Mouse (Mus musculus) ES-E14 (cell line): ENCODE measurements around the gene Pfkm. TPM values are rescaled to one million over a fixed set of nuclear protein-coding genes. Genes with fewer than 3 reads are reported as not detected.

Experiments
- DNase-seq: peaks from one replicate; pipeline ENCODE4 v3.0.0-alpha.2; 2013; ENCODE audit warnings: low read depth, low spot score
- H3K27ac ChIP-seq: 2 replicates; pipeline ENCODE4 v1.5.1; 2012; ENCODE audit warnings: low read depth, mild to moderate bottlenecking, low read length, moderate library complexity, mixed read lengths; ENCODE audit not compliant: poor library complexity, insufficient read depth, severe bottlenecking
- H3K36me3 ChIP-seq: 2 replicates; pipeline ENCODE4 v1.6.1; 2012; ENCODE audit warnings: mild to moderate bottlenecking, low read length, moderate library complexity, mixed read lengths; ENCODE audit not compliant: control insufficient read depth, poor library complexity, insufficient read depth, severe bottlenecking
- H3K4me1 ChIP-seq, 2 experiments: fragments of 150-350 bp in 1 of 2; sonication (generic) in 1 of 2; 2 replicates each; pipeline ENCODE4 v1.6.1; 2012; ENCODE audit warnings: low read length in 2 of 2, mild to moderate bottlenecking in 1 of 2, mixed read lengths in 1 of 2; ENCODE audit not compliant: control insufficient read depth in 2 of 2, insufficient read depth in 2 of 2, poor library complexity in 1 of 2
- H3K4me3 ChIP-seq, 2 experiments: fragments of 150-350 bp in 1 of 2; sonication (generic) in 1 of 2; 2 replicates each; pipeline ENCODE4 v1.5.1; 2012; ENCODE audit warnings: low read length in 2 of 2, low read depth in 1 of 2, mild to moderate bottlenecking in 1 of 2, mixed read lengths in 1 of 2; ENCODE audit not compliant: insufficient read depth in 1 of 2, poor library complexity in 1 of 2, severe bottlenecking in 1 of 2
- H3K9ac ChIP-seq: 2 replicates; pipeline ENCODE4 v1.6.1; 2012; ENCODE audit warnings: low read depth, mild to moderate bottlenecking, low read length, mixed read lengths; ENCODE audit not compliant: poor library complexity, insufficient read depth, severe bottlenecking
- H3K9me3 ChIP-seq: fragments of 150-350 bp; sonication (generic); 2 replicates; pipeline ENCODE4 v1.6.1; 2012; ENCODE audit warnings: low read depth, mild to moderate bottlenecking, low read length; ENCODE audit not compliant: control insufficient read depth, insufficient read depth
- CHD2 ChIP-seq: IDR thresholded peaks from 2 replicates; pipeline ENCODE4 v1.6.1; 2014; ENCODE audit warnings: mild to moderate bottlenecking, low read depth, low read length, inconsistent platforms
- HCFC1 ChIP-seq: IDR thresholded peaks from 2 replicates; pipeline ENCODE4 v1.6.1; 2012; ENCODE audit warnings: low read length, inconsistent platforms, borderline replicate concordance; ENCODE audit not compliant: insufficient read depth
- MAFK ChIP-seq: IDR thresholded peaks from 2 replicates; pipeline ENCODE4 v1.6.1; 2014; ENCODE audit warnings: mild to moderate bottlenecking, low read depth, low read length, inconsistent platforms; ENCODE audit not compliant: insufficient read depth
- ZC3H11A ChIP-seq: IDR thresholded peaks from 2 replicates; pipeline ENCODE4 v1.6.1; 2012; ENCODE audit warnings: low read depth, mild to moderate bottlenecking, inconsistent platforms, low read length, borderline replicate concordance
- ZNF384 ChIP-seq: IDR thresholded peaks from 2 replicates; pipeline ENCODE4 v1.6.1; 2012; ENCODE audit warnings: low read depth, low read length, inconsistent platforms
- in situ Hi-C, 2 experiments: fragments of 600-800 bp; cut with MboI; formaldehyde crosslinking; loops; one replicate each; pipeline ENCODE4 v1.15.1; 2025; ENCODE audit warnings: low sequenced_read_pairs in 2 of 2, inconsistent platforms in 1 of 2; ENCODE audit not compliant: unreplicated experiment in 2 of 2
- total RNA-seq: library from RNA; depleted of rRNA; stranded (reverse); fragments of 300-350 nt; gene quantifications from 2 replicates; pipeline ENCODE4 v1.2.3, GENCODE M21; 2012; rRNA removed

The Pfkm gene
- total RNA-seq, 1 experiment = 18.5 TPM

DNA sequence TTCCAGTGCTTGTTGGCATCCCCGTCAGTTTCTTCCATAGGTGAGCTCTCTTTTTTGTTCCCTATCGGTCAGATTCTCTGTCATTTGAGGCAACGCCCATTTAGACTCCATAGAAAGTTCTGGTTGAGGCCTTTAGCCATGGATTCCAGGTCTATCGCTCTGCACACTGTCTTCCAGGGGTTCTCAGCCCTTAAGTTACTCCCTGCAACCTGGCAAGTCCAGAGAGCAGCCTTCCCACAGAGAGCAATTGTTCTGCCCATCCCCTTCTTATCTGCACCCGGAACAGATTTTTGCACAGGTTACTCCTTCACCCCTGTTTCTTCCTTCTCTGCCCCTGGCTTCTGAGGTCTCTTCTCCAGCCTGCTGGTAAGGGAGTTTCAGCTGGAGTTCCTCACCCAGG, 79.7 kb downstream of the Pfkm start:
- TF ChIP-seq HCFC1 (no peak), MAFK (no peak), ZNF384 (no peak)
- in situ Hi-C loops = no loop called here
- DNase-seq = no peak
- Histone ChIP-seq H3K36me3 (no peaks in the 10 kb centered on the region), H3K9ac (no peak overlapping the region), H3K9me3 (no peaks in the 10 kb centered on the region), H3K4me1 (peaks cover 0 to 6% of the 10 kb centered on the region in 2 experiments; a peak in 1 of 4 replicates), H3K4me3 (no peak overlapping the region), H3K27ac (no peak overlapping the region)

DNA sequence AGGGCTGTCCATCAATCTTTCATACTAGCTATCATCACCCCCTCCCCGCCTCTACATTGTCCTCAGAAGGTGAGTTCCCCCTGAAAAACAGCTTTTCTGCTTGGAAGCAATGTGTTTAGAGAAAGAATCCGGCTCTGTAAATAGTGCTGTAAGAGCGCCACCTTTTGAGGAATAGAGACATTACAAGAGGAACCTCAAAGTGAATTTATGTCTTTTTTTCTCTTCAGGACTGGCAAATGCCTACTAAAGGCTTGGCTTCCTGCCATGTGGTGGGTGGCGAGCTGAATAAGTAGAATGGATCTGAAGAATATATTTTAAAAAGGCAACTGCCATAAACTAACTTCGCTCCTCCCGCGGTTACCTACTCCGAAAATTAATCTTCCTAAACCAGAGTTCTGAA, 81.4 kb downstream of the Pfkm start:
- Histone ChIP-seq H3K9me3 (no peaks in the 10 kb centered on the region), H3K36me3 (no peaks in the 10 kb centered on the region), H3K27ac (no peak overlapping the region), H3K4me1 (no peaks in the 10 kb centered on the region), H3K4me3 (no peak overlapping the region), H3K9ac (no peak overlapping the region)
- in situ Hi-C loops = no loop called here
- peak; percentile 51 for DNase-seq
- no peak for TF ChIP-seq ZNF384
- TF ChIP-seq CHD2 = no peak
- TF ChIP-seq HCFC1 = no peak
- no peak for TF ChIP-seq MAFK
- TF ChIP-seq ZC3H11A = no peak

DNA sequence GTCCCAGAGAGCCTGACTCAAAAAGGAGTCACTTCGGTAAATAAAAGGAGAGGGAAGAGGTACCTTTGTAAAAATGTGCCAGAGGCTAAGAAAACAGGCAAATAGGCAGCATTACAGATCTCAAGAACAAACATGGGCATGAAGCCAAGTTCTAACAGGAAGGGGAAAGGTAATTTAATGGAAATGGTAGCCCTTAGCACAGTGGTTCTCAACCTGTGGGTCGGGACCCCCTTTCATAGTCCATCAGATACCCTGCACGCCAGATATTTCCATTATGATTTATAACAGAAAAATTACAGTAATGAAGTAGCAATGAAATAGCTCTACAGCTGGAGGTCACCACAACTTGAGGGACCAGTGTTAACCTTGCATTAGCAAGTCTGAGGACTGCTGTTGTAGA, 84.9 kb downstream of the Pfkm start:
- TF ChIP-seq ZNF384 (no peak), CHD2 (no peak), HCFC1 (no peak), MAFK (no peak), ZC3H11A (no peak)
- Histone ChIP-seq H3K4me3 (no peak overlapping the region), H3K27ac (no peak overlapping the region), H3K9ac (no peak overlapping the region), H3K9me3 (no peaks in the 10 kb centered on the region), H3K4me1 (0 out of 4 replicates have a peak, but pooled peaks cover 0 to 2% of the 10 kb centered on the region in 2 experiments), H3K36me3 (no peaks in the 10 kb centered on the region)
- DNase-seq = no peak
- in situ Hi-C loops = no loop called here

DNA sequence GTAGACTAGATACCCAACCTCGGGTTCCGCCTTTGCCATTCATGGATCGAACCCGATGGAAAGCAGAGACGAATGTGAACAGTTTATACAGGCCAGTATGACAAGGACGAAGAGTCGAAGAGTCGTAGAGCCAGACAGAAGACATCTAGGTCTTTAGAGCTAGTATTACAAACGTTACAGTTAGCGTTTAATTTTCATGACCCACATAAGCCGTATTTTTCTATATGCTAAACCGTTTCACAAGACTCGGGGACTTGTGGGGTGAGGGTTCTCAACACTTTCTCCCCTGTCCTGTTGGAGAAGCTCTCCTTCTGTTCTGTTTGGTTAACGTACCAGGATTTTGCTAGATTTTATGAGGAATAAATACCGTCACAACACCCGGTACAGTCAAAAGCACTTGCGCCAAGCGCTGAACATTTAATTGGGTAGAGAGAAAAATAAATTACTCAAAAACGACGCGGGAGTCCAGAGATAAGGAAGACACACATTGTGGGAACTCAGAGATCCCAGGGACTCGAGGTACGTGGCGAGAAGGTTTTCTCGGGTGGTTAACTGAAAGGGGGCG, 88.3 kb downstream of the Pfkm start:
- DNase-seq = no peak
- Histone ChIP-seq H3K9ac (peak overlapping the region; percentile 53; the same call in 1 of the 2 replicates), H3K4me1 (0 out of 4 replicates have a peak, but pooled peaks cover 0 to 2% of the 10 kb centered on the region in 2 experiments), H3K9me3 (no peaks in the 10 kb centered on the region), H3K27ac (no peak overlapping the region), H3K4me3 (peak overlapping the region; percentile 49 to 78), H3K36me3 (no peaks in the 10 kb centered on the region)
- in situ Hi-C loops = no loop called here
- no peak for TF ChIP-seq ZNF384
- TF ChIP-seq MAFK = no peak
- TF ChIP-seq HCFC1 = no peak
- TF ChIP-seq CHD2 = no peak
- no peak for TF ChIP-seq ZC3H11A

DNA sequence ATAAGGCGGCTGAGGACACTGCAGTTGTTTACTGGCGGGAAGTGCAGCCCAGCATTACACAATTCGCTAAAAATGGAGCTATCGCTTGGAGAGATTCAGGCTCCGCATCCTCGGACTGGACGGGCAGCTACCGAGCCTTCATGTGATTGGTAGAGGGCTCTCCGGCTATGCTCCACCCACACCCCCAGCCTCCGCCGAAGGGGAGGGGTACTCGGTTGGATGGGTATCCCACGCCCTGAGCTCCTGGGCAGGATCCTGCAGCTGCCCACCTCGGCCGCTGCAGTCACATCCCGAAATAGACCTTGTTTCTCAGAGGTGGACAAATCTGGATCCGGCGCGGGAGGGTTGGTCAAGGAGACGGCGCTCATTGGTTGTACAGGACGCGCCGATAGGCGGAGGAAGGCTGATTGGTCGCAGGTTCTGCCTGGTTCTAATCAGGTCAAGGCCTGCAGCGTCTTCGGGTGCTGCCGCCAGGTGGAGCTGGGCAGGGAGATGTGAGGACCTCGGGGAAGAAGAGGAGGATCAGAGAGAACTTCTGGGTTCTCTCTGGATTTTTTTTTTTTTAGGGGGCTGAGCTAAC, 88.8 kb downstream of the Pfkm start:
- Histone ChIP-seq H3K4me1 (0 out of 4 replicates have a peak, but pooled peaks cover 0 to 2% of the 10 kb centered on the region in 2 experiments), H3K4me3 (peak overlapping the region; percentile 49 to 78), H3K9ac (peak overlapping the region; percentile 53; the same call in 1 of the 2 replicates), H3K27ac (no peak overlapping the region), H3K9me3 (no peaks in the 10 kb centered on the region), H3K36me3 (no peaks in the 10 kb centered on the region)
- in situ Hi-C loops = no loop called here
- no peak for TF ChIP-seq HCFC1
- peak; percentile 55; the same call in 1 of the 2 replicates for TF ChIP-seq ZC3H11A
- no peak for TF ChIP-seq MAFK
- TF ChIP-seq ZNF384 = peak; percentile 78
- peak; percentile 88 for DNase-seq

Other genes with a start within 250 kb of the Pfkm start
- 4.4 and 7.4 TPM in 2 replicates for gene Hdac7, start 248.1 kb upstream of the Pfkm start, total RNA-seq
- 0.11 and 0.22 TPM in 2 replicates for gene Vdr, start 182.0 kb upstream of the Pfkm start, total RNA-seq
- 20.2 TPM in 2 replicates for gene Tmem106c, start 128.4 kb upstream of the Pfkm start, total RNA-seq
- gene Col2a1, start 87.9 kb upstream of the Pfkm start, total RNA-seq = 9.5 and 10.9 TPM in 2 replicates
- gene Senp1, start 1.2 kb downstream of the Pfkm start, total RNA-seq = 20.5 and 27.2 TPM in 2 replicates
- gene Asb8, start 73.0 kb downstream of the Pfkm start, total RNA-seq = 9.0 and 12.5 TPM in 2 replicates
- gene Ccdc184, start 74.6 kb downstream of the Pfkm start, total RNA-seq = 0.32 and 0.80 TPM in 2 replicates
- not detected in 2 replicates for gene Olfr288, start 103.0 kb downstream of the Pfkm start, total RNA-seq
- not detected in 2 replicates for gene Gm44579, start 128.4 kb downstream of the Pfkm start, total RNA-seq
- 0.16 TPM in 1 of 2 replicates, not detected in the other for gene Olfr287, start 128.5 kb downstream of the Pfkm start, total RNA-seq
- gene Olfr286, start 141.9 kb downstream of the Pfkm start, total RNA-seq = not detected in 2 replicates
- 0.48 TPM in 1 of 2 replicates, not detected in the other for gene H1fnt, start 164.7 kb downstream of the Pfkm start, total RNA-seq
- gene Zfp641, start 203.6 kb downstream of the Pfkm start, total RNA-seq = 0.05 and 0.31 TPM in 2 replicates
- gene Olfr285, start 224.8 kb downstream of the Pfkm start, total RNA-seq = not detected in 2 replicates
- gene Olfr284, start 248.4 kb downstream of the Pfkm start, total RNA-seq = not detected in 2 replicates